16 mouse cellular contexts compared by ENCODE assay signal in genomic region chr2:51708701-51709100, GRCm38 (mm10).
DNase-seq lines count a peak whose midpoint lies in the region; ATAC-seq lines count a peak whose summit lies in the region.
"Had no signal": no experiment of that assay in that cellular context is flagged by ENCODE, and none has a peak within 500 bp of the region (broad histone marks: within the 10 kb centered on the region; RNA-seq: fewer than 3 reads in every experiment).

No protein-coding gene starts in this region.

- no peak overlapping the region for H3K9ac ChIP-seq in heart, embryonic 12.5 days
- H3K9ac ChIP-seq: forebrain, embryonic 13.5 days; heart, embryonic 15.5 days; hindbrain, embryonic 14.5 days; liver, embryonic 12.5 days; neural tube, embryonic 12.5 days had no signal

- no peak overlapping the region for H3K27ac ChIP-seq in heart, embryonic 12.5 days (ENCODE audit: poor library complexity, severe bottlenecking)
- H3K27ac ChIP-seq: forebrain, embryonic 13.5 days; heart, embryonic 15.5 days; hindbrain, embryonic 14.5 days; liver, embryonic 12.5 days; neural tube, embryonic 12.5 days; stomach, postnatal 0 days had no signal

- peak; percentile 42 to 61 for DNase-seq in cerebellum, postnatal 10 days
- DNase-seq in cerebellum, adult 11-12 months = no peak
- DNase-seq in heart, adult 8-10 months (ENCODE audit: low spot score) = peak; percentile 25
- DNase-seq in ovary, postnatal 36 days (ENCODE audit: low spot score) = peak; percentile 12
- DNase-seq in ovary, postnatal 14 days (ENCODE audit: low spot score) = no peak
- DNase-seq in heart, postnatal 36 days = peak; percentile 10 to 14
- no peak for DNase-seq in right cerebral cortex, postnatal 36 days (ENCODE audit: low spot score in 2 of 2)
- DNase-seq: right cerebral cortex, postnatal 14 days had no signal

- no peaks in the 10 kb centered on the region for H3K9me3 ChIP-seq in heart, embryonic 12.5 days (replicated peaks)
- H3K9me3 ChIP-seq: forebrain, embryonic 13.5 days; heart, embryonic 15.5 days; liver, embryonic 12.5 days; neural tube, embryonic 12.5 days had no signal

- H3K27me3 ChIP-seq in heart, embryonic 12.5 days (replicated peaks) = no peaks in the 10 kb centered on the region
- H3K27me3 ChIP-seq: forebrain, embryonic 13.5 days; heart, embryonic 15.5 days; liver, embryonic 12.5 days; neural tube, embryonic 12.5 days had no signal

- no peak overlapping the region for H3K4me2 ChIP-seq in heart, embryonic 12.5 days
- H3K4me2 ChIP-seq: forebrain, embryonic 13.5 days; heart, embryonic 15.5 days; hindbrain, embryonic 14.5 days; liver, embryonic 12.5 days; neural tube, embryonic 12.5 days had no signal

- intact Hi-C loops in heart, postnatal 36 days (cut with DNase I) = no loop called here

- no peak overlapping the region for H3K4me3 ChIP-seq in heart, embryonic 12.5 days
- H3K4me3 ChIP-seq: forebrain, embryonic 13.5 days; heart, embryonic 15.5 days; liver, embryonic 12.5 days; neural tube, embryonic 12.5 days had no signal

- ATAC-seq in heart, embryonic 12.5 days (ENCODE audit: insufficient number of reproducible peaks, low FRiP score) = no peak
- ATAC-seq: forebrain, embryonic 13.5 days; intestine, embryonic 16.5 days; liver, embryonic 12.5 days had no signal

- peaks cover 4% of the 10 kb centered on the region; the same call in 1 of the 2 replicates for H3K4me1 ChIP-seq in heart, embryonic 12.5 days (replicated peaks)
- H3K4me1 ChIP-seq: forebrain, embryonic 13.5 days; liver, embryonic 12.5 days; neural tube, embryonic 12.5 days had no signal

- H3K36me3 ChIP-seq in heart, embryonic 12.5 days = no peaks in the 10 kb centered on the region
- H3K36me3 ChIP-seq: heart, embryonic 15.5 days; liver, embryonic 12.5 days; neural tube, embryonic 12.5 days had no signal

- WGBS in heart, embryonic 12.5 days = 54% methylated on average over 2 of the region's 2 CpGs

Comparison
In these comparisons a context has a peak if more than half of its experiments do, and no peak if none do; other contexts are left out.
1. DNase-seq: peak in cerebellum, postnatal 10 days (2 of 2), heart, adult 8-10 months (single experiment), ovary, postnatal 36 days (single experiment) and heart, postnatal 36 days (2 of 2); none in cerebellum, adult 11-12 months (single experiment), ovary, postnatal 14 days (single experiment) and right cerebral cortex, postnatal 36 days (0 of 2).